11 mouse cellular contexts compared by ENCODE assay signal in genomic region chr14:33932935-33933703, GRCm38 (mm10). TPM values are rescaled to one million over a fixed set of nuclear protein-coding genes. Genes with fewer than 3 reads are reported as not detected.
A peak's percentile ranks its signal among the peaks of the same experiment; 100 is the strongest.
DNase-seq lines count a peak whose midpoint lies in the region; ATAC-seq lines count a peak whose summit lies in the region.
"Had no signal": no experiment of that assay in that cellular context is flagged by ENCODE, and none has a peak within 500 bp of the region (broad histone marks: within the 10 kb centered on the region; RNA-seq: fewer than 3 reads in every experiment).

No protein-coding gene starts in this region.

- no peaks in the 10 kb centered on the region for H3K36me3 ChIP-seq in heart, embryonic 12.5 days
- peaks cover 5% of the 10 kb centered on the region; the same call in 1 of the 2 replicates for H3K36me3 ChIP-seq in embryonic facial prominence, embryonic 13.5 days
- H3K36me3 ChIP-seq in hindbrain, embryonic 11.5 days (ENCODE audit: control insufficient read depth, insufficient read depth, low read length), result no peaks in the 10 kb centered on the region
- H3K36me3 ChIP-seq in midbrain, embryonic 15.5 days (replicated peaks), result no peaks in the 10 kb centered on the region
- H3K36me3 ChIP-seq: heart, embryonic 15.5 days had no signal

- H3K4me2 ChIP-seq in heart, embryonic 12.5 days, result no peak overlapping the region
- H3K4me2 ChIP-seq in embryonic facial prominence, embryonic 13.5 days, result 0 out of 2 replicates have a peak overlapping the region, but pooled peaks have one; percentile 2
- H3K4me2 ChIP-seq in hindbrain, embryonic 11.5 days (replicated peaks; ENCODE audit: low read depth, low read length), result no peak overlapping the region
- no peak overlapping the region for H3K4me2 ChIP-seq in midbrain, embryonic 15.5 days
- H3K4me2 ChIP-seq: heart, embryonic 15.5 days had no signal

- H3K27ac ChIP-seq in heart, embryonic 12.5 days (ENCODE audit: poor library complexity, severe bottlenecking), result no peak overlapping the region
- H3K27ac ChIP-seq in embryonic facial prominence, embryonic 13.5 days, result no peak overlapping the region
- no peak overlapping the region for H3K27ac ChIP-seq in hindbrain, embryonic 11.5 days (ENCODE audit: low read depth, low read length)
- no peak overlapping the region for H3K27ac ChIP-seq in midbrain, embryonic 15.5 days
- H3K27ac ChIP-seq: heart, embryonic 15.5 days had no signal

- 56% methylated on average over 10 of the region's 10 CpGs for WGBS in heart, embryonic 12.5 days
- 47% methylated on average over 10 of the region's 10 CpGs for WGBS in embryonic facial prominence, embryonic 13.5 days
- 75% methylated on average over 10 of the region's 10 CpGs for WGBS in hindbrain, embryonic 11.5 days
- WGBS in midbrain, embryonic 15.5 days, result 53% methylated on average over 10 of the region's 10 CpGs

- no peak for ATAC-seq in heart, embryonic 12.5 days (ENCODE audit: insufficient number of reproducible peaks, low FRiP score)
- ATAC-seq in embryonic facial prominence, embryonic 13.5 days (ENCODE audit: insufficient number of reproducible peaks, insufficient read depth, low FRiP score, low TSS enrichment, low read depth), result no peak
- ATAC-seq in hindbrain, embryonic 11.5 days (ENCODE audit: low FRiP score), result peak; percentile 40; the same call in 1 of the 2 replicates
- ATAC-seq in midbrain, embryonic 15.5 days (replicated peaks), result 0 out of 2 replicates have a peak, but pooled peaks have one; percentile 49
- ATAC-seq: Patski had no signal

- H3K4me3 ChIP-seq in heart, embryonic 12.5 days, result no peak overlapping the region
- no peak overlapping the region for H3K4me3 ChIP-seq in embryonic facial prominence, embryonic 13.5 days
- no peak overlapping the region for H3K4me3 ChIP-seq in hindbrain, embryonic 11.5 days (ENCODE audit: low read depth, low read length)
- H3K4me3 ChIP-seq in midbrain, embryonic 15.5 days, result no peak overlapping the region
- H3K4me3 ChIP-seq: heart, embryonic 15.5 days had no signal

- peaks cover 77% of the 10 kb centered on the region for H3K27me3 ChIP-seq in heart, embryonic 12.5 days (replicated peaks)
- H3K27me3 ChIP-seq in embryonic facial prominence, embryonic 13.5 days, result peaks cover 64% of the 10 kb centered on the region
- peaks cover 2% of the 10 kb centered on the region; the same call in 1 of the 2 replicates for H3K27me3 ChIP-seq in hindbrain, embryonic 11.5 days (ENCODE audit: control insufficient read depth, insufficient read depth, low read length)
- no peaks in the 10 kb centered on the region; the same call in 1 of the 2 replicates for H3K27me3 ChIP-seq in midbrain, embryonic 15.5 days (replicated peaks)

- DNase-seq in heart, adult 8-10 months (ENCODE audit: low spot score), result peak; percentile 48
- peak; percentile 66 to 74 for DNase-seq in adrenal gland, adult 18-20 months (ENCODE audit: low spot score in 2 of 2)
- peak; percentile 73 for DNase-seq in hindbrain, embryonic 11.5 days (ENCODE audit: low spot score)
- peak; percentile 39 to 75 for DNase-seq in left cerebral cortex, postnatal 14 days (ENCODE audit: low spot score in 2 of 2)
- no peak for DNase-seq in Muller cell, postnatal 12 days (ENCODE audit: inconsistent ontology term)

- H3K9me3 ChIP-seq in heart, embryonic 12.5 days (replicated peaks), result no peaks in the 10 kb centered on the region
- H3K9me3 ChIP-seq in embryonic facial prominence, embryonic 13.5 days, result no peaks in the 10 kb centered on the region
- no peaks in the 10 kb centered on the region for H3K9me3 ChIP-seq in hindbrain, embryonic 11.5 days (ENCODE audit: control insufficient read depth, low read length)
- H3K9me3 ChIP-seq in midbrain, embryonic 15.5 days, result no peaks in the 10 kb centered on the region
- H3K9me3 ChIP-seq: heart, embryonic 15.5 days had no signal

- H3K4me1 ChIP-seq in heart, embryonic 12.5 days (replicated peaks), result no peaks in the 10 kb centered on the region
- H3K4me1 ChIP-seq in embryonic facial prominence, embryonic 13.5 days, result peaks cover 20% of the 10 kb centered on the region
- no peaks in the 10 kb centered on the region for H3K4me1 ChIP-seq in hindbrain, embryonic 11.5 days (replicated peaks; ENCODE audit: control insufficient read depth, insufficient read depth, low read length)
- H3K4me1 ChIP-seq in midbrain, embryonic 15.5 days, result no peaks in the 10 kb centered on the region
- H3K4me1 ChIP-seq: heart, embryonic 15.5 days had no signal

- no peak overlapping the region for H3K9ac ChIP-seq in heart, embryonic 12.5 days
- no peak overlapping the region for H3K9ac ChIP-seq in embryonic facial prominence, embryonic 13.5 days
- no peak overlapping the region for H3K9ac ChIP-seq in hindbrain, embryonic 11.5 days (ENCODE audit: low read depth, low read length)
- no peak overlapping the region for H3K9ac ChIP-seq in midbrain, embryonic 15.5 days
- H3K9ac ChIP-seq: heart, embryonic 15.5 days had no signal

- intact Hi-C loops in left cerebral cortex, postnatal 14 days (cut with DNase I), result loop anchor here (1.0 to 5.0 kb wide), 2 partner anchors 238 to 261 kb away; no protein-coding TSS in a partner anchor

RNA-seq across cellular contexts. Expression of gene Gdf2, which starts 7.7 kb away (rescaled TPM):
- under 1 TPM; 0.11 to 0.24 (median 0.20) TPM for total RNA-seq in heart, adult 8-10 months (2022)
- 0.46 and 0.80 TPM in 2 replicates for polyA plus RNA-seq in heart, embryonic 12.5 days (2016; fragmentation: Nextera tagmentation; extraction: Ambion mirVana)
- under 1 TPM in 1 of 2 experiments, not detected in 1; 0.10 TPM for total RNA-seq in adrenal gland, adult 18-20 months (2021)
- 0.08 TPM in 2 replicates for polyA plus RNA-seq in embryonic facial prominence, embryonic 13.5 days (2015; fragmentation: Nextera tagmentation; extraction: Ambion mirVana)
- polyA plus RNA-seq in hindbrain, embryonic 11.5 days (2014; fragmentation: Nextera tagmentation; extraction: Ambion mirVana), result 0.08 TPM in 1 of 2 replicates, not detected in the other
- not detected for total RNA-seq in left cerebral cortex, postnatal 14 days (2021)
- not detected in 2 replicates for polyA plus RNA-seq in midbrain, embryonic 15.5 days (2015; fragmentation: Nextera tagmentation; extraction: Ambion mirVana)
- total RNA-seq: neutrophil, adult 5-6 weeks had no signal
- polyA plus RNA-seq: Patski had no signal

RNA-seq across cellular contexts. Expression of gene Gdf10, which starts 9.7 kb away (rescaled TPM):
- total RNA-seq in heart, adult 8-10 months (2022), result 1 to 10 TPM in 1 of 4 experiments, under 1 TPM in 3; 0.52 to 1.5 (median 0.78) TPM
- 1.3 and 1.5 TPM in 2 replicates for polyA plus RNA-seq in heart, embryonic 12.5 days (2016; fragmentation: Nextera tagmentation; extraction: Ambion mirVana)
- total RNA-seq in adrenal gland, adult 18-20 months (2021), result 10 to 100 TPM in 1 of 2 experiments, 1 to 10 TPM in 1; 7.2 to 10.6 TPM
- 21.2 and 22.1 TPM in 2 replicates for polyA plus RNA-seq in embryonic facial prominence, embryonic 13.5 days (2015; fragmentation: Nextera tagmentation; extraction: Ambion mirVana)
- polyA plus RNA-seq in hindbrain, embryonic 11.5 days (2014; fragmentation: Nextera tagmentation; extraction: Ambion mirVana), result 9.5 and 10.6 TPM in 2 replicates
- 1 to 10 TPM; 5.4 to 5.6 TPM for total RNA-seq in left cerebral cortex, postnatal 14 days (2021)
- 4.3 and 5.2 TPM in 2 replicates for polyA plus RNA-seq in midbrain, embryonic 15.5 days (2015; fragmentation: Nextera tagmentation; extraction: Ambion mirVana)
- total RNA-seq: neutrophil, adult 5-6 weeks had no signal
- polyA plus RNA-seq: Patski had no signal

RNA-seq across cellular contexts. Expression of gene Rbp3, which starts 20.7 kb away (rescaled TPM):
- not detected for total RNA-seq in heart, adult 8-10 months (2022)
- 0.14 and 0.36 TPM in 2 replicates for polyA plus RNA-seq in heart, embryonic 12.5 days (2016; fragmentation: Nextera tagmentation; extraction: Ambion mirVana)
- not detected for total RNA-seq in adrenal gland, adult 18-20 months (2021)
- not detected in 2 replicates for polyA plus RNA-seq in embryonic facial prominence, embryonic 13.5 days (2015; fragmentation: Nextera tagmentation; extraction: Ambion mirVana)
- not detected in 2 replicates for polyA plus RNA-seq in hindbrain, embryonic 11.5 days (2014; fragmentation: Nextera tagmentation; extraction: Ambion mirVana)
- total RNA-seq in left cerebral cortex, postnatal 14 days (2021), result not detected
- 0.10 and 0.17 TPM in 2 replicates for polyA plus RNA-seq in midbrain, embryonic 15.5 days (2015; fragmentation: Nextera tagmentation; extraction: Ambion mirVana)
- total RNA-seq: neutrophil, adult 5-6 weeks had no signal
- polyA plus RNA-seq: Patski had no signal

RNA-seq across cellular contexts. Expression of gene Zfp488, which starts 45.4 kb away (rescaled TPM):
- total RNA-seq in heart, adult 8-10 months (2022), result not detected
- 0.04 TPM in 1 of 2 replicates, not detected in the other for polyA plus RNA-seq in heart, embryonic 12.5 days (2016; fragmentation: Nextera tagmentation; extraction: Ambion mirVana)
- total RNA-seq in adrenal gland, adult 18-20 months (2021), result not detected
- 0.32 and 0.77 TPM in 2 replicates for polyA plus RNA-seq in embryonic facial prominence, embryonic 13.5 days (2015; fragmentation: Nextera tagmentation; extraction: Ambion mirVana)
- 0.10 and 0.20 TPM in 2 replicates for polyA plus RNA-seq in hindbrain, embryonic 11.5 days (2014; fragmentation: Nextera tagmentation; extraction: Ambion mirVana)
- total RNA-seq in left cerebral cortex, postnatal 14 days (2021), result 1 to 10 TPM; 4.8 to 5.9 TPM
- 1.3 and 1.5 TPM in 2 replicates for polyA plus RNA-seq in midbrain, embryonic 15.5 days (2015; fragmentation: Nextera tagmentation; extraction: Ambion mirVana)
- total RNA-seq: neutrophil, adult 5-6 weeks had no signal
- polyA plus RNA-seq: heart, embryonic 15.5 days had no signal

Comparison
In these comparisons a context has a peak if more than half of its experiments do, and no peak if none do; other contexts are left out.
1. ATAC-seq: peak in hindbrain, embryonic 11.5 days (single experiment) and midbrain, embryonic 15.5 days (single experiment); none in heart, embryonic 12.5 days (single experiment) and embryonic facial prominence, embryonic 13.5 days (single experiment).